Mouse (Mus musculus): ENCODE data around the gene Nudt9.
A peak's percentile ranks its signal among the peaks of the same experiment; 100 is the strongest.
"Not testable (repeated sequence)": the region's sequence is repeated elsewhere in the genome, so short reads cannot be mapped to it uniquely, and the experiment has no call there.

Gene Nudt9

DNA sequence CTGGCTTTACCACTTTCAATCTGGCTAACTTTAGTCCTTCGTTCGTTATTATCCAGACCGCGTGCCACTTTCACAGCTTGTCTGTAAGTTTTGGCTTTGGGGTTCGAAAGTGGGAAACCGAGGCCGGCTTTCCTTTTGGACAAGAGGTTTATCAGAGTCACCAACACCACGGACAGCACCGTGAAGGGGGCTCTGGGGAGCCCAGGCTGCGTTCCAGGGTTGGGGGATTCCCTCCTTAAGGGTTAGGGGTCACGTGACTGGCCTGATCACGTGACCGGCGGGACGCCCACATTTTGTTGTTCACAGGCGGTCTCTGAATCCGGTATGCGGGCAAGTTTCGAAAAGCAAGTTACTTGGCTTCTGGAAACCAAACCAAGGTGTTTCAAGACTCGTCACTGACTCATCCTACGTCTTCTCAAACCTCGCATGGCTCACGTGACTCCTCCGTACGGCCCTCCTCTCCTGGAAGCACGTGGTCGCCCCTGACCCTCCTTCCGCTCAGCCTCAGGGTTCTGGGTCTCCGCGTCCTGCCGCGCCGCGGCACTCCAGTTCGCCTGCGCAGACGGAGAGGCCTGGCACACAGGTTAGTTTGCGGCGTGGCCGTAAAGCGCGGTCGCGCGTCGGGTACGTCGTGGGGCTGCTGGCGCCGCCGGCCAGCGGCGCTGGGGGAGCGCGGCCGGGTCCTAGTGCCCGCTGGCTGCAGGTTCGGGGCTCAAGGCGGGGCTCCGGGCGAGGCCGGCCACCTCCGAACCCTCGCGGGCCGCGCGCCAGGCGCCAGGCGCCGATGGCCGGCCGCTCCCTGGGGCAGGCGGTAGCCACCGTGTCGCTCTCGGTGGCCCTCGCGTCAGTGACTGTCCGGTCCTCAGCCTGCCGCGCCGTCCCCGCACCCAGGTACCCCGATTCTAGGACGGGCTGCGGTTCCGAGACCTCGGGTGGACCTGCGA, at the start of gene Nudt9:
TSS of gene Nudt9 (plus strand) at position 51 of the 944 bp plus-strand sequence.
- peak; percentile 97 to 98 for DNase-seq

- peak; percentile 57 to 73 for DNase-seq
These were observed 47.4 kb upstream of the Nudt9 start for GRCm38 (mm10) chr5:103998739-103999138.

- peak; percentile 83 to 88 for DNase-seq
These were observed 46.4 kb upstream of the Nudt9 start for GRCm38 (mm10) chr5:103999738-104000137.

- DNase-seq, result no peak
These were observed 43.4 kb upstream of the Nudt9 start for GRCm38 (mm10) chr5:104002549-104003255.

DNA sequence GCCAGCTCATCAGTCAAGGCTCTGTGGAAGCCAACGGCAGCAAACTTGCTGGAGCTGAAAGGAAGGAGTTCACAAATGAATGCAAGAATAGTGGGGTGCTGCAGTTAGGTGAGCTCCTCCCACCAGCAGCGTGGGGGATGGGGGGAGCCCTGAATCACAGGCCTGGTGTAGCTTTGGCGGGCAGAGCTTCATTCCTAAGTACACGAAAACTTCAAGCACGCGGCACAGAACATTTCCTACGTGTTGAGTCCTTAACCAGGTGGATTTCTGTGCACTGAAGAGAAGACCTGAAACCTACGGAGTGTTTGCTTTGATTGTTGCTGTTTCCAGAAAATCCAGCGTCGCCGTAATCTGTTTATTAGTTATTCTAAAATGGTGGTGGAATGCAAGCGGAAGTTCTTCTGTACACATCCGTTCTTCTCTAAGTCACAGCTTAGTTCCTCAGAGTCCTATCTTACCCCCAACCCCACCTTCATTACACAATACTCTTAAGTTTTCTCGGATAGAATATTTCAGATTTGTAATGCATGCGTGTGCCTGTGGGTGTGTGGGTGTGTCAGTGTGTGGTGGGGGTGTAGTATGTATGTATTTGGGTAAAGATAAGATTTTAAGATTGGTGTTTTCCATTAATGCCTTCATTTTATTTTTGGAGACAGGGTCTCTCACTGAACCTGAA, 42.7 kb upstream of the Nudt9 start:
- DNase-seq, result no peak

DNA sequence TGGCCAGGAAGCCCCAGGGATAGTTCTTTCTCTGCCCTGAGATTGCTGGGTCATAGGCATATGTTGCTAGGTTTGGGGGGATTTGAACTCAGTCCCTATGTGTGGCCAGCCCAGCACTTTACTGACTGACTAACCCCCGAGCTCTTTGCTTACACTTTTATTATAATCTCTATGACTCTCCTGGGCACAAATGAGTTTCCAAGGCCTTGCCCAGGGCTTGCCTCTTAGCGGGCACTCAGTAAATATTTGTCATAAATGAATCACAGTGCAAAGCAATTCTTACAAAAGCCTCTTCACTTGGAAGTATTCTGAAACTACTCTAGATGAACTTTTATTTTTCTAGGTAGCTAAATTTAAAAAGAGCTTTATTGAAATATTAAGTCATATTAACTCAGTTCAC, 42.2 kb upstream of the Nudt9 start:
- no peak for DNase-seq

- DNase-seq, result no peak
These were observed 39.3 kb upstream of the Nudt9 start for GRCm38 (mm10) chr5:104006811-104007210.

DNA sequence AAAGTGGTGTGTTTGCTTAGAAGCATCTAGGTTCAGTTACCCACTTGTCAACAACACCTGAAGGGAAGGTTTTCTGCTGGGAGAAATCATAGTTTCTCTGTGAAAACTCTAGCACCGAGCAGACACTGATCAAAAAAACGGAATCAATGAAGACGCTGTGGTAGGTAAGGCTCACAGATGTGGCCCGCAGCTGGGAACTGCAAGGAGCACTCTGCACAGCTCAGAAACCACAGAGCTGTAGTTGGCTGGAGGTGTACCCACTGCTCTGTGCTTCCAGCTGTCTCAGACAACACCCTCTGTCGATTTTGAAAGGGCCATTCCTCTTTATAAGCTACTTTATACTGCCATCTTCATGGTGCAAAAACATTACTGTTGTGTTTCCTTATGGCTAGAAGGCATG, 38.3 kb upstream of the Nudt9 start:
- DNase-seq, result no peak

- DNase-seq, result no peak
These were observed 36.7 kb upstream of the Nudt9 start for GRCm38 (mm10) chr5:104009421-104009820.

- no peak for DNase-seq
These were observed 35.8 kb upstream of the Nudt9 start for GRCm38 (mm10) chr5:104010261-104010660.

DNA sequence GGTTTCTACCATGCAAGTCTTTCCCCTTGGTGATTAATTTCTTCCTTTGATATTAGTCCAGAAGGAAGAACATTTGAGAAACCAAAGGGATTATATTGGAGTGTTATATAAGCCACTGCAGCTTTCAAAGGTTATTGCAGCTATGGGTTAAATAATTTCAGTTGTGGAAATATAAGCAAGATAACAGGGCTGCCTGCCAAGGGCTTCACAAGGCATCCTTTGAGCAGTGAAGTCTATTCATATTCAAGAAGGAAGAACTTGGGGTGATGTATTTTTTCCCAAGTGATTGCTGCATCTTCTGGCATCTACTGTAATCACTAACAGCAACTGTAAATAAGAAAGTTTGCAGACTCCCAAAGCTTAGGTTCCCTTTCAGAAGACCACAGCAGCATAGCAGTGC, 34.7 kb upstream of the Nudt9 start:
- no peak for DNase-seq

DNA sequence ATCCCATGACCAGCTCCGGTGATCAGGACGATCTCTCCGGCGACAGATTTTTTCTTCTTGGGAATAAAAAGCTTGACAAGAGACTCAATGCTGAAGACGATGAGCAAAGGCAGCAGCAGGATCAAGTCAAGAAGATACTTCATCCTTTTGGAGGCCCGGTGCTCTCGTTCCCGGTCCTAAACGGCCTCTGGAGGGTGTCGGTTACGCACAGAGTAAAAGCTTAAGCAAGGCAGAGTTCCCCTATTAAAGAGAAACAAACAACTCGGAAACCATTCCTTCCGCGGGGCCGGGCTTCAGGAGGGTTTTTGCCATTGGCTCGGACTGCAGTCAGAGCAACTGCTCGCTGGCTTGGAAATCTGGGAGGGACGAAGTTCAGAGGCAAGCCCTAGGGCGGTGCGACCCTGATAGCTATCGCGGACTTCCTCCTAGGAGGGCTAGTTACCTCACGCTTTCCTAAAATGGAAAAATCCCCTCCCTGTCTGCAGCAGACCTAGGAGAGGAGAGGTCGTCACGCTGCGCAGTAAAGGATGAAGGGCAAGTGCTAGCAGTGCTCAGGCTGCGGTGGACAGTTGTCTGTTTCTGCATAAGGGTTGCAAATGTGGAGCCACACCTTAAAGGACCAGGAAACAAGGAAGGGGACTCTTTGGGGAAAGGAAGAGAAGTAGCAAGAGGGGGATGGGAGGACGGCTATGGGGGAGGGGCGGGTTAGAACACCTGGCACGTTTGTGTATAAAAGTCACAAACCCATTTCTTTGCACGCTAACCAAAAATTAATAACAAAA, 24.3 kb upstream of the Nudt9 start, which contains the start of gene Hsd17b11:
TSS of gene Hsd17b11 (minus strand) at position 323 of the 782 bp plus-strand sequence.
- DNase-seq, result peak; percentile 56 to 57

GRCm38 (mm10) chr5:104022558-104022957, 23.5 kb upstream of the Nudt9 start:
- no peak for DNase-seq

DNA sequence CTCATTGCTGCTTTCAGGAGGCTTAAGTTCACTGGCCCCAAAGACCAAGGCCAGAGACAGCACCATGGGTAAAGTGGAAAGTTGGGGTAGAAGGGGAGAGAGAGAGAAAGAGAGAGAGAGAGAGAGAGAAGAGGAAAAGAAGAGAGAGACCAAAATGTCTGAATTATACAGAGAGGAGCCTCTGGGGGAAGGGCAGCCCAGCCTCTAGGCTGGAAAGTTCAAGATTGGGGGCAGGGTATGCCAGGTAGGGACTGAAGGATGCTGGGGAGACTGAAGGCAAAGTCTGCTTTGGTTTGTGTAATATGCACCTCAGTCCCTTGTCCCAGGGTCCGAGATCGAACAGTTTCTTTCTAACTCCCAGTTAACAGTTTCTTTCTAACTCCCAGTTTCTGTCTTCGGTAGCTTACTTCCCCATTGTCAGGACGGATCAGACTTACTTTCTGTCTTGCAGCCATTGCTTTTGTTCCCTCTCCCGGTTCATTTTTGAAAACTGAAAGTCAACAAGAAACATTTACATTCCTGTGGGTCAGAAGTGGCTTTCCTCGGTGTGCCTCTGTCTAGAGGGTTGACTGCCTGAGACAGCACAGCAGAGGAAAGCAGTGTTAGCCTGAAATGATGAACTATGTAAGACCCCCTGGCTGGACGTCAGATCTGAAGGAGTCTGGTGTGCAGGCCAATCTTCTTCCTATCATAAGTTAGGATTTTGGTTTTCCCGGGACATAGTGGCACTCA, 22.7 kb upstream of the Nudt9 start:
- no peak for DNase-seq

GRCm38 (mm10) chr5:104024193-104024592, 21.9 kb upstream of the Nudt9 start:
- DNase-seq, result not testable (repeated sequence)

DNA sequence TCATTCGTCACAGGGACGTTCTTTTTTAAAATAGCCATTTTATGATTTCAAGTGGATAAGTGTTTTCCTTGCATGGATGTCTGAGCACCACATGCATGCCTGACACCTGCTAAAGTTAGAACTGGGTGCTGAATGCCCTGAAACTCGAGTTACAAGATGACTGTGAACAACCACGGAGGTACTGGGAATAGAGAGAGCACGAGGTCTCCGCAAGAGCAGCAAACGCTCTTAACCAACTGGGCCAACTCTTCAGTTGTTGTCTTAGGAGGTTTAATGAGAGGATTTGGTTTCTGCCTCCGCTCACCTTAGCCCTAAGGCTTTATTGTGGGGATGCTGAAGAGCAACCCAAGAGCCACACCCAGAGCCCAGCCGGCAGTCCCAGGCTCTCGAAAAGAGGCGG, 21.3 kb upstream of the Nudt9 start:
- no peak for DNase-seq

DNA sequence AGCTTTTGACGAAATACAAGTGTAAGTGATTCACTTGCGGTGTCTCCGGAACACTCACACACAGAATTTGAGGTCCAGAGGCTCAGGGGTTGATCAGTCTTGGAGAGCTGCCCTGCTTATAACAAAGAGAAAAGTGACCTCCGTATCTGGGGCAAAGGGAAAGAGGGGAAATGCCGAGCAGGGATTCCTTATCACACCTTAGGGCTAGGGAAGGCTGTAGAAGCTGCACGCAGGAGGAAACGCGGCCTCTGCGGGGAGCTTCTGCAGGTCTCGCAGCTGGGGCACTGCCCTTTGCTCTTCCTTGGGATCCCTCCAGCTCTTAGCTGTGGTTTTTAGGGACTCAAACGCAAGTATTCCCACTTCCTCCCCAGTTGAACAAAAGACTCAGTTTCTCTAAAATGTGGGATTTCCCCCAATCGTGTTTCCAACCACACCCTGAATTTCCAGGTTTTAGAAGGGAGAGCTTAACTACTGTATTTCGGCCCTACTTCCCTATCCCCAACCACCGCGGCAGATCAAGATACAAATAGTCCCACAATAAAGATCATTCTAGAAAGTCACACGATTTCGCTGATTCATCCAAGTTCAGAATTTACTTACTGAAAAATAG, 20.8 kb upstream of the Nudt9 start:
- no peak for DNase-seq

- DNase-seq, result no peak
These were observed 13.5 kb upstream of the Nudt9 start for GRCm38 (mm10) chr5:104032434-104033097.

DNA sequence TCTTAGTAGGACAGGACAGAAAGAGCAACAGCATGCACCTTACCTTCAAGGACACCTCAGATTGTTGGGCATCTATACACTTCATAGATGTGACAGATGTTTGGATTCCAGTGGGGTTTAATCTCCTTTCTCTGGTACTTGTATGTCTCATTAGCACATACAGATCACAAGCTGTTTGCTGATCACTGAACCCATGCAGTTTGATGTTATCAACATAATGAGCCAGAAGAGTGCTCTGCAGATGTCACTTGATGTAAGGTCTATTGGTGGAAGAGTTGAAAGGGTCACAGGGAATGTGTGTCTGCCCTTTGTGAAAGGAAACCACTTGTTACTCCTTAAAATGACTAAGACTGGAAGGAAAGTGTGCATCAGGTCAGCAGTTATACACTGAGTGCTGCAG, 11.0 kb upstream of the Nudt9 start:
- DNase-seq, result no peak

DNA sequence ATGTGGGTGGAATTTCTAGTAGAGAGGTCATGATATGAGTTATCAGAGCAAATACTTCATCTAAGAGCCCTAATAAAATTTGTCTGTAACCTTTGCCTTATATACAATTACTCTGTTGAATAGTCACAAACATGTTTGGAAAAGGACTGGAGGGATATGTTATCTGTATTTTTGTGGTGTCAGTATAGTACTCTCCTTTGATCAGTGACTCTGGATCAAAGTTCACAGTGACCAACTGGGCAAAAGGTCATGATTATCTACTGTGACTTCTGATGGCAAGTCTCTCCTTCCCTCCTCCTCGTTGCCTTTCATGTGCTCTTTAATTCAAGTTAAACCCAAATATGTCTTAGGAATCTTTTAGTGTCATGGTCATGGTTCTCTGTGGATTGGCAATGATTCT, 10.3 kb upstream of the Nudt9 start:
- no peak for DNase-seq

- no peak for DNase-seq
These were observed 9.4 kb upstream of the Nudt9 start for GRCm38 (mm10) chr5:104036686-104037085.
